Mouse (Mus musculus): ENCODE results near the gene Slc4a3. TPM values are rescaled to one million over a fixed set of nuclear protein-coding genes. Genes with fewer than 3 reads are reported as not detected.
A peak's percentile ranks its signal among the peaks of the same experiment; 100 is the strongest.

Slc4a3 gene
- polyA plus RNA-seq, 1 experiment = 21.2 TPM

DNA sequence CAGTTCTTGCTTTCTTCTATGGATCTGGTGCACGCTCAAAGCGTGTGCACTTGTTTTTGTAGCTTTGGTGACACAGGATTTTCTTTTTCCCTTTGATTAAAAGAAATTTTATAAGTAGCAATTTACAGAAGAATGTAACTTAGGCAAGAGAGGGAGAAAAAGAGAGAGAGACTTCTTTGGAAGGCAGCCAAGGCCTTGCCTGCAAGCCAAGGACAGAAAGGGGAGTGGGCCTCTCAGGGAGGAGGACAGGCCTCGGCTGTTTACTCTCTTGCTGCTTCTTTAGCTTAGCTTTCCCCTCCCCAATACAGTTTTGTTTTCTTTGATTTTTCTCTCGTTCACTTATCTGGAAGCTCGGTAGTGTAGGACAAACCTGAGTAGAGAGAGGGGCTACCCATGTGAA, 26.5 kb upstream of the Slc4a3 start:
- H3K4me1 ChIP-seq (replicated peaks; ENCODE audit: control insufficient read depth, insufficient read depth, low read length) = no peaks in the 10 kb centered on the region
- no peak overlapping the region for H3K4me3 ChIP-seq (ENCODE audit: control insufficient read depth, insufficient read depth, low read length)
- no peak overlapping the region for H3K27ac ChIP-seq (ENCODE audit: control insufficient read depth, insufficient read depth, low read length)
- no peaks in the 10 kb centered on the region for H3K27me3 ChIP-seq (ENCODE audit: control insufficient read depth, insufficient read depth, low read length)
- no peak for TF ChIP-seq CTCF (IDR thresholded peaks at IDR 0.05; ENCODE audit: borderline replicate concordance, control insufficient read depth, extremely low read depth, insufficient read depth, low read length, poor library complexity)
- no peak for TF ChIP-seq POLR2A (IDR thresholded peaks at IDR 0.05; ENCODE audit: control insufficient read depth, extremely low read depth, insufficient read depth, low read length, poor library complexity)
- DNase-seq = no peak
- no peaks in the 10 kb centered on the region for H3K36me3 ChIP-seq (ENCODE audit: control insufficient read depth, insufficient read depth, low read length)
- WGBS = 90% methylated on average over 5 of the region's 5 CpGs

DNA sequence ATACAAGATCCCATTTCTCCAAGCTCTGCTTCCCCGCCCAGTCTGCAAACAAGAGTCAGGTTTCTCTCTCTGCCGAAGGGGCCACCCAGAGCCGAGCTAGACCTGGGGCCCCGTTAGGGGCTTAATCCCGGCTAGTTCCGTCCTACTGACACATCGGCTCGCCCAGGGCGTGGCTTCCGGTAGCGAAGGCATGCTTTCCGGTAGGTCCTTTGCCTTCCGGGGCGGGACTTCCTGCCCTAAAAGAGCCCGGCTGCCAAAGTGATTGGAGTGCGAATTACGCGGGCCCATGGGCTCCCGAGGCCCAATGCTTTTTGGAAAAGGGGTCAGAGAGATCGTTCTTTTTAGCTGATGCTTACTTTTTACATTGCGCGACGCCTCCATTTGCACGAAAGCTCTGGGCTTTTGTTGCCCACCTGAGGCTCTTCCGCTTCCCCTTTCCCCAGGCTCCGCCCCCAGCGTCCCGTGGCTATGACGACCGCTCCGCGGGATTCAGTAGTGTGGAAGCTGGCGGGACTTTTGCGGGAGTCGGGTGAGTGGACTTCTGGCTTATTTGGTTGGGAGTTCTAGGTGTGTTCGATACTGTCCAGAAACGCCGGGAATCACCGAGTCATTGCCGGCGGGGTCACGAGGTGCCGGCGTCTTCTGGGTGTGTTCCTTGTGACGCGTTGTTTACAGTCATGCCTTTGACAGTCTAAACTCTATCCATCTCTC, 24.6 kb upstream of the Slc4a3 start, which contains the start of gene Stk11ip:
Stk11ip (plus strand) TSS at position 209 of the 711 bp plus-strand sequence.
- under 1% methylated on average over 46 of the region's 46 CpGs for whole genome bisulfite sequencing
- Histone ChIP-seq H3K27ac (ENCODE audit: control insufficient read depth, insufficient read depth, low read length) (peak within 1 kb of the TSS; percentile 55; the same call in 1 of the 2 replicates), H3K27me3 (ENCODE audit: control insufficient read depth, insufficient read depth, low read length) (no peaks in the 10 kb centered on the region), H3K36me3 (ENCODE audit: control insufficient read depth, insufficient read depth, low read length) (no peaks in the 10 kb centered on the region), H3K4me3 (ENCODE audit: control insufficient read depth, insufficient read depth, low read length) (peak within 1 kb of the TSS; percentile 65), H3K4me1 (replicated peaks; ENCODE audit: control insufficient read depth, insufficient read depth, low read length) (no peaks in the 10 kb centered on the region)
- DNase-seq = peak; percentile 91
- TF ChIP-seq POLR2A (IDR thresholded peaks at IDR 0.05; ENCODE audit: control insufficient read depth, extremely low read depth, insufficient read depth, low read length, poor library complexity) = peak; percentile 47; the same call in 1 of the 2 replicates
- no peak for TF ChIP-seq CTCF (IDR thresholded peaks at IDR 0.05; ENCODE audit: borderline replicate concordance, control insufficient read depth, extremely low read depth, insufficient read depth, low read length, poor library complexity)

DNA sequence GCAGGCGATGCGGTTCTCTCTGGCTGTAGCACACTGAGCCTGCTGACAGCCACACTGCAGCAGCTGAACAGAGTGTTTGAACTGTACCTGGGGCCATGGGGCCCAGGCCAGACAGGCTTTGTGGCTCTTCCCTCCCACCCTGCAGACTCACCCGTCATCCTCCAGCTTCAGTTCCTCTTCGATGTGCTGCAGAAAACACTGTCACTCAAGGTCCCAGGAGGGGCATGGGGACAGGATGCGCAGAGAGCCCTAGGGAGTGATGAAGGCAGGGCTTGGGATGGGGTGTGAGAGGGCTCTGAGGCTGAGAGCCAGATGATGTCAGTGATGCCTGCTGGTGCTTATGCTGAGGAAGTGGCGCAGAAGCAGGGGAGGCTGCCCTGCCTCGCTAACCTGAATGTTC, 21.4 kb upstream of the Slc4a3 start:
- H3K27ac ChIP-seq (ENCODE audit: control insufficient read depth, insufficient read depth, low read length) = no peak overlapping the region
- no peaks in the 10 kb centered on the region for H3K27me3 ChIP-seq (ENCODE audit: control insufficient read depth, insufficient read depth, low read length)
- H3K4me3 ChIP-seq (ENCODE audit: control insufficient read depth, insufficient read depth, low read length) = no peak overlapping the region
- WGBS = 79% methylated on average over 7 of the region's 7 CpGs
- DNase-seq = no peak
- no peaks in the 10 kb centered on the region for H3K4me1 ChIP-seq (replicated peaks; ENCODE audit: control insufficient read depth, insufficient read depth, low read length)
- no peaks in the 10 kb centered on the region for H3K36me3 ChIP-seq (ENCODE audit: control insufficient read depth, insufficient read depth, low read length)
- TF ChIP-seq POLR2A (IDR thresholded peaks at IDR 0.05; ENCODE audit: control insufficient read depth, extremely low read depth, insufficient read depth, low read length, poor library complexity) = no peak

DNA sequence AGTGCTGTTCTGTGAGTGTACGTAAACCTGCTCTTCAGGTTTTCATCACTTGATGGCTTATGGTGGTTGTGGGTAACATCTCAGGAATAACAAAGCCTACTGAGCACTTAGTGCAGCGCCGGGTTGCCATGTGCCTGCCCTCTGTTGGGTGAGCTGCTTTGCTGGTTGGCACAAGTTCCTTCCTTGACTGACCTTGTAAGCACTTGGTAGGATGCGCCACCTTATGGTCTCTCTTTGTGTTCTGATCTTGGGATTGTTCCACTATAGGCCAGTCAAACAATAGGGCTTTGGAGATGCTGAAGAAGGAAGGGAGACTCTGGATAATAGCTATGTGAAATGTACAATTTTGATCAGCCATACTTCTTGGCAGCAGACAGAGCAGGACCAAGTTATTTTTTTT, 15.5 kb upstream of the Slc4a3 start:
- no peaks in the 10 kb centered on the region; the same call in 1 of the 2 replicates for H3K36me3 ChIP-seq (ENCODE audit: control insufficient read depth, insufficient read depth, low read length)
- H3K27ac ChIP-seq (ENCODE audit: control insufficient read depth, insufficient read depth, low read length) = no peak overlapping the region
- no peak for DNase-seq
- H3K4me1 ChIP-seq (replicated peaks; ENCODE audit: control insufficient read depth, insufficient read depth, low read length) = no peaks in the 10 kb centered on the region
- H3K27me3 ChIP-seq (ENCODE audit: control insufficient read depth, insufficient read depth, low read length) = no peaks in the 10 kb centered on the region
- WGBS = 97% methylated on average over 4 of the region's 4 CpGs
- H3K4me3 ChIP-seq (ENCODE audit: control insufficient read depth, insufficient read depth, low read length) = no peak overlapping the region
- TF ChIP-seq POLR2A (IDR thresholded peaks at IDR 0.05; ENCODE audit: control insufficient read depth, extremely low read depth, insufficient read depth, low read length, poor library complexity) (no peak), CTCF (IDR thresholded peaks at IDR 0.05; ENCODE audit: borderline replicate concordance, control insufficient read depth, extremely low read depth, insufficient read depth, low read length, poor library complexity) (no peak)

DNA sequence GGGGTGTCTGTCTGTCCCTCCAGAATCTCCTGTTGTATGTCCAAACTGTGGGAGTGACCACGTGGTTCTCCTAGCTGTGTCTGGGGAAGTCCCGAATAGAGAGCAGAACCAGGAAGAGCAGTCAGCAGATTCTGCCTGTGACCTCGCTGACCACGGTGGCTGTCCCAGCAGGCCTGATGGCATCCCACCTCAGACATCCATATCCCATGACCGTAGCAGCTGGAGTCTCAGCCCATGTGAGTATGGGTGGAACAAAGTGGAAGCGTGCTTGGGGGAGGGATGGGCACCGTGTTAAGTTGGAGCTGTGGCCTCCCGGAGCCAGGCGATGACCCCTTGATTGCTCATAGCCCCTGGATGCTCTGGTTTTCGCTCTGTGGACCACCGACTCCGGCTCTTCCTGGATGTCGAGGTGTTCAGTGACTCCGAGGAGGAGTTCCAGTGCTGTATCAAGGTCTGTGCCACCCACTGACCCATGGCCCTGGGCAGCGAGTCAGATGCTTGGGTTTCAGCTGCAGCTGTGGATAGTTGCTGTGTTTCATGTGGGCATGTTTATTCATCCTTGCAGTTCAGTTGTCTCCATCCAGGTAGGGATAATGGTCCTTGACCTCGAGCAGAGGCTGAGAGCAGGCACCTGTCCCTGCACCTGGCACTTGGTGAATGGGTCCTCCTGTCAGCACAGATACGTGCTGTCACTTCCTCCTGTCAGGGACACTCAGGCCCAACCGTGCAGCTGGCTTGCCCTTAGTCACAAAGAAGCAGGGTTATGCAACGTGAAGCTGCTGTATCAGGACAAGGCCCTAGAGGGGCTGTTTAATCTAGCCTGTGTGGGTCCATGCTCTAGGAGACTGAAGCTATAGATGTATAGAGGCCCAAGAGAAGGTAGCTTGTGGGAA, 13.5 kb upstream of the Slc4a3 start:
- Histone ChIP-seq H3K4me1 (replicated peaks; ENCODE audit: control insufficient read depth, insufficient read depth, low read length) (no peaks in the 10 kb centered on the region), H3K4me3 (ENCODE audit: control insufficient read depth, insufficient read depth, low read length) (no peak overlapping the region), H3K27me3 (ENCODE audit: control insufficient read depth, insufficient read depth, low read length) (no peaks in the 10 kb centered on the region), H3K36me3 (ENCODE audit: control insufficient read depth, insufficient read depth, low read length) (no peaks in the 10 kb centered on the region; the same call in none of the 2 replicates), H3K27ac (ENCODE audit: control insufficient read depth, insufficient read depth, low read length) (no peak overlapping the region)
- DNase-seq = no peak
- WGBS = 94% methylated on average over 19 of the region's 19 CpGs
- TF ChIP-seq CTCF (IDR thresholded peaks at IDR 0.05; ENCODE audit: borderline replicate concordance, control insufficient read depth, extremely low read depth, insufficient read depth, low read length, poor library complexity) (no peak), POLR2A (IDR thresholded peaks at IDR 0.05; ENCODE audit: control insufficient read depth, extremely low read depth, insufficient read depth, low read length, poor library complexity) (no peak)

DNA sequence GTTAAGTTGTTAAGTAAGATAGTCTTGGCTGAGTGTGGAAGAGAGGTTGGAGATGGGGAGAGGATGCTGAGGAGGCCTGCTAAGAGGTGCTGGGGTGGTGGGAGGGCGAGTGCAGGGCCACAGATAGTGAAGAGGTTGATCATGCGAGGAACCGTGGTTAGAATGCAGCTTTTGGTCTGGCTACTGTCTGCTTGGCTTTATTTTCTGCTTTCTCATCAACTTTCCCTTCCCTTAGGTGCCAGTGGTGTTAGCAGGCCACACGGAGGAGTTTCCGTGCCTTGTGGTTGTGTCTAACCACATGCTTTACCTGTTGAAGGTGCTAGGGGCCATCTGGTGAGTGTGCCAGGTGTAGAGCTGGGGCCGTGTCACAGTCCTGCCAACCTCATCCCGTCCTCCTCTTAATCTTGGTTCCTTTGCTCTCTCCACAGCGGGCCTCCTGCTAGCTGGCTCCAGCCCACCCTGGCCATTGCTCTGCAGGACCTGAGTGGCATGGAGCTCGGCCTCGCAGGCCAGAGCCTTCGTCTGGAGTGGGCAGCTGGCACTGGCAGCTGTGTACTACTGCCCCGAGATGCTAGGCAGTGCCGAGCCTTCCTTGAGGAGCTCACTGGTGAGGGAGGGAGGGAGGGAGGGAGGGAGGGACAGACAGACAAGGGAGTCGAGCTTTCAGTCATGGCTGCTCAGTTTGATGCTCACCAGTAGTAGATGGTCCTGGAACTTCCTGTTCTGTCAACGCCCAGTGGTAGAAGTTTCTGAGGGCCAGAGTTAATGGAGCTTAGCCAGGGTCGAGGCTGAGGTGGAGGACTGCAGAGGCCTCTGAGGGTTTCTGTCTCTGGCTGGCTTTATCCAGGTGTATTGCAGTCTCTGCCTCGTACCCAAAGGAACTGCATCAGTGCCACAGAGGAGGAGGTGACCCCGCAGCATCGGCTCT, 12.5 kb upstream of the Slc4a3 start:
- DNase-seq = no peak
- no peaks in the 10 kb centered on the region; the same call in none of the 2 replicates for H3K36me3 ChIP-seq (ENCODE audit: control insufficient read depth, insufficient read depth, low read length)
- no peak for TF ChIP-seq CTCF (IDR thresholded peaks at IDR 0.05; ENCODE audit: borderline replicate concordance, control insufficient read depth, extremely low read depth, insufficient read depth, low read length, poor library complexity)
- TF ChIP-seq POLR2A (IDR thresholded peaks at IDR 0.05; ENCODE audit: control insufficient read depth, extremely low read depth, insufficient read depth, low read length, poor library complexity) = no peak

More for the DNA sequence above, 12.5 kb upstream of the Slc4a3 start:
- Histone ChIP-seq H3K4me1 (replicated peaks; ENCODE audit: control insufficient read depth, insufficient read depth, low read length) (no peaks in the 10 kb centered on the region), H3K4me3 (ENCODE audit: control insufficient read depth, insufficient read depth, low read length) (no peak overlapping the region), H3K27ac (ENCODE audit: control insufficient read depth, insufficient read depth, low read length) (no peak overlapping the region), H3K27me3 (ENCODE audit: control insufficient read depth, insufficient read depth, low read length) (no peaks in the 10 kb centered on the region)
- 90% methylated on average over 19 of the region's 19 CpGs for WGBS

Data from thymus, adult 2 months (tissue).